Mouse (Mus musculus): ENCODE results near the gene Eno1.

GRCm38 (mm10) chr4:150240381-150240886 lies 3.9 kb downstream of the Eno1 start:
- TF ChIP-seq POLR2A (IDR thresholded peaks at IDR 0.05; ENCODE audit: low read depth, low read length) (no peak), CTCF (IDR thresholded peaks at IDR 0.05; ENCODE audit: borderline replicate concordance, insufficient read depth, low read length) (no peak)
